Mouse (Mus musculus) kidney, embryonic 16.5 days (tissue): ENCODE results near the gene Rbp1. TPM values are rescaled to one million over a fixed set of nuclear protein-coding genes. Genes with fewer than 3 reads are reported as not detected.

ENCODE experiments used
- ATAC-seq: fragments of 200-750 bp; cut with Nextera tagmentation; 2 replicates; pipeline ENCODE4 v1.8.0; 2017; ENCODE audit warnings: moderate TSS enrichment; ENCODE audit not compliant: low FRiP score, low TSS enrichment
- H3K27ac ChIP-seq: fragments of 300-500 bp; sonication (generic); 2 replicates; pipeline ENCODE4 v1.5.1; 2014; ENCODE audit warnings: low read length
- H3K27me3 ChIP-seq: fragments of 300-500 bp; sonication (generic); 2 replicates; pipeline ENCODE4 v1.6.1; 2014; ENCODE audit warnings: low read length, control low read depth, mixed read lengths; ENCODE audit not compliant: insufficient read depth
- H3K36me3 ChIP-seq: fragments of 300-500 bp; sonication (generic); 2 replicates; pipeline ENCODE4 v1.6.1; 2014; ENCODE audit warnings: low read length, control low read depth, mixed read lengths; ENCODE audit not compliant: insufficient read depth
- H3K4me1 ChIP-seq: fragments of 300-500 bp; sonication (generic); 2 replicates; pipeline ENCODE4 v1.6.1; 2014; ENCODE audit warnings: low read length, control low read depth, mixed read lengths; ENCODE audit not compliant: insufficient read depth
- H3K4me2 ChIP-seq: fragments of 300-500 bp; sonication (generic); replicated peaks from 2 replicates; pipeline ENCODE4 v1.6.1; 2014; ENCODE audit warnings: low read depth, low read length
- H3K4me3 ChIP-seq: fragments of 300-500 bp; sonication (generic); 2 replicates; pipeline ENCODE4 v1.5.1; 2014; ENCODE audit warnings: mild to moderate bottlenecking, low read length
- H3K9ac ChIP-seq: fragments of 300-500 bp; sonication (generic); replicated peaks from 2 replicates; pipeline ENCODE4 v1.6.1; 2014; ENCODE audit warnings: low read length
- H3K9me3 ChIP-seq: fragments of 300-500 bp; sonication (generic); 2 replicates; pipeline ENCODE4 v1.6.1; 2016; ENCODE audit warnings: low read length, control low read depth
- WGBS: fragments of 180-500 bp; shearing (Covaris S2); extraction: QIAGEN DNeasy Blood & Tissue Kit; methylation state at CpG from one replicate; pipeline ENCODE4 v1.1.7; 2014; 5-methylcytosine and 5-hydroxymethylcytosine counted together
- polyA plus RNA-seq: library from polyadenylated mRNA; unstranded; fragments of >200 nt; fragmentation: Nextera tagmentation; extraction: Ambion mirVana; gene quantifications from 2 replicates; pipeline ENCODE4 v1.2.1, GENCODE M21; 2015

Rbp1 gene
- polyA plus RNA-seq, 1 experiment from 2014 or later: 104 TPM

GRCm38 (mm10) chr9:98485020-98485419 is 62.3 kb downstream of the Rbp1 start:
- no peak for ATAC-seq
- H3K4me2 ChIP-seq: no peak overlapping the region
- 83% methylated on average over 7 of the region's 7 CpGs for WGBS
- no peaks in the 10 kb centered on the region for H3K9me3 ChIP-seq
- no peaks in the 10 kb centered on the region for H3K27me3 ChIP-seq
- H3K27ac ChIP-seq: no peak overlapping the region
- no peak overlapping the region for H3K4me3 ChIP-seq
- H3K9ac ChIP-seq: no peak overlapping the region
- H3K36me3 ChIP-seq: no peaks in the 10 kb centered on the region
- H3K4me1 ChIP-seq: no peaks in the 10 kb centered on the region

DNA sequence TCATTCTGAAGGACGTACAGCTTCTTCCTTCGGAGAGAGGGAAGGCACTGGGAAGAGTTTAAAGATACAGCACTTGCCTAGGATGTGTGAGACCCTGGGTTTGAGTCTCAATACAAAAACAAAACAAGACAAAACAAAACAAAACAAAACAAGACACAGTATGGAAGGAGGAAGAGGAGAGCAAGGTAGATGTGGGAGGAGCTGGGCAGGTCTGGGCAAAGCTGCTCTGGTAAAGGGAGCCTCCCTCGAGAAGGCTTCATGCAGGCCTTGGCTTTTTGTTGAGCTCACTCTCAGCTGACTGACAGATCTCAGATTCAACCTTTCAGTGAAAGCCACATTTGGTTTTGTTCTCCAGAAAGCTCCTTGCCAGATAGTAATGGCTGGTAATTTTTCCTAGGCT is 63.1 kb downstream of the Rbp1 start, which contains the start of gene Rbp2:
Gene Rbp2, plus strand, starts transcription at position 301 of the 400 bp plus-strand sequence.
- 93% methylated on average over 3 of the region's 3 CpGs for whole genome bisulfite sequencing
- Histone ChIP-seq H3K9me3 (no peaks in the 10 kb centered on the region), H3K27ac (no peak within 1 kb of the TSS)

GRCm38 (mm10) chr9:98487273-98487672 is 64.5 kb downstream of the Rbp1 start:
- Histone ChIP-seq H3K9me3 (no peaks in the 10 kb centered on the region), H3K4me1 (no peaks in the 10 kb centered on the region), H3K4me3 (no peak overlapping the region), H3K27me3 (no peaks in the 10 kb centered on the region), H3K9ac (no peak overlapping the region), H3K27ac (no peak overlapping the region), H3K36me3 (no peaks in the 10 kb centered on the region), H3K4me2 (no peak overlapping the region)
- ATAC-seq: no peak
- WGBS: 63% methylated on average over 6 of the region's 6 CpGs

More for the DNA sequence above, 63.1 kb downstream of the Rbp1 start, which contains the start of gene Rbp2:
- Histone ChIP-seq H3K27me3 (no peaks in the 10 kb centered on the region), H3K4me3 (no peak within 1 kb of the TSS), H3K9ac (no peak within 1 kb of the TSS), H3K4me1 (no peaks in the 10 kb centered on the region), H3K36me3 (no peaks in the 10 kb centered on the region), H3K4me2 (no peak within 1 kb of the TSS)
- ATAC-seq: no peak

GRCm38 (mm10) chr9:98489532-98489931 is 66.8 kb downstream of the Rbp1 start:
- Histone ChIP-seq H3K9me3 (no peaks in the 10 kb centered on the region), H3K9ac (no peak overlapping the region), H3K4me1 (no peaks in the 10 kb centered on the region), H3K27me3 (no peaks in the 10 kb centered on the region), H3K4me3 (no peak overlapping the region), H3K27ac (no peak overlapping the region), H3K4me2 (no peak overlapping the region), H3K36me3 (no peaks in the 10 kb centered on the region)
- ATAC-seq: no peak
- WGBS: 65% methylated on average over 4 of the region's 4 CpGs

GRCm38 (mm10) chr9:98490128-98490527 is 67.4 kb downstream of the Rbp1 start:
- Histone ChIP-seq H3K27ac (no peak overlapping the region), H3K4me2 (no peak overlapping the region), H3K9ac (no peak overlapping the region), H3K27me3 (no peaks in the 10 kb centered on the region), H3K4me3 (no peak overlapping the region), H3K36me3 (no peaks in the 10 kb centered on the region), H3K4me1 (no peaks in the 10 kb centered on the region), H3K9me3 (no peaks in the 10 kb centered on the region)
- 24% methylated on average over 4 of the region's 4 CpGs for WGBS
- no peak; the same call in 1 of the 2 replicates for ATAC-seq

- WGBS: 81% methylated on average over 5 of the region's 5 CpGs
- no peak for ATAC-seq
- no peak overlapping the region for H3K4me2 ChIP-seq
- no peaks in the 10 kb centered on the region for H3K9me3 ChIP-seq
- no peaks in the 10 kb centered on the region for H3K36me3 ChIP-seq
- H3K27ac ChIP-seq: no peak overlapping the region
- no peak overlapping the region for H3K4me3 ChIP-seq
- H3K4me1 ChIP-seq: peaks cover under 1% of the 10 kb centered on the region; the same call in 1 of the 2 replicates
- H3K9ac ChIP-seq: no peak overlapping the region
- no peaks in the 10 kb centered on the region for H3K27me3 ChIP-seq
These were observed 68.3 kb downstream of the Rbp1 start for GRCm38 (mm10) chr9:98491071-98491470.

DNA sequence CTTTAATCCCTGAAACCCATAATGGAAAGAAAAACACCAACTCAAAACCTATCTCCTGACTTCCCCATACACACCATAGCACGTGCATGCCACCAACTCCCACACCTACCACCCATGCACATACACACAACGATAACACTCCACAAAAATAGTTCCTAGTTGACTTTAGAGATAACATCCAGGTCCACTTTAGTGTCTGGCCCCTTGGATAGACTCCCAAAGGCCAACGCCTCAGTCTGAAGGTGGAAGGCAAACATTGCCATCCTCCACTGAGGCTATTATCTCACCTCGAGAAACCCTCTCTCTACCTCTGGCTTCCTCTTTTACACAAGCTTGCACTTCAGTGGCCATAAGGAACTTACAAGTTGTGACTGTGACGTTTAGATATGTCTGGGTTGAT is 69.5 kb downstream of the Rbp1 start:
- Histone ChIP-seq H3K4me2 (no peak overlapping the region), H3K27ac (no peak overlapping the region)
- WGBS: 83% methylated on average over 5 of the region's 5 CpGs

DNA sequence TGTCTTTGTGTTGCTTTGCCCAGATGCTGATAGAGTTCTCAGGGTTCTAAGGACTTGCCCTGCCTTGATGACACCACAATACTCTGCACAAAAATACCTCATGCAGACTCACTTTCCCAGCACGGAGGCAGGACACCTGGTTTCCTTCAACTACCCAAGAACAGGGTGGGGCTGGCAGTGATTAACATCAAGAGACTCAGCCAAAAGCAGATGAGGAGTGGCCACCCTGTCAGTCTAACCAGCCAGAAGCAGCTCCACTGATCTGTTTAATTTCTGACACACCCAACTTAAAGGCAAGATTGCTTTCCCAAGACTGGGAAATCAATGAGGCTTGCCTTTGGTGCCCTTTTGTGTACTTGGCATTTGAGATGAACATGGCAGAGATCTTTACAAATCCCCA is 70.1 kb downstream of the Rbp1 start:
- ATAC-seq: no peak

More for the DNA sequence above, 69.5 kb downstream of the Rbp1 start:
- Histone ChIP-seq H3K4me3 (no peak overlapping the region), H3K36me3 (no peaks in the 10 kb centered on the region), H3K27me3 (no peaks in the 10 kb centered on the region), H3K9me3 (no peaks in the 10 kb centered on the region), H3K9ac (no peak overlapping the region), H3K4me1 (peaks cover 10% of the 10 kb centered on the region)
- no peak for ATAC-seq

More for the DNA sequence above, 70.1 kb downstream of the Rbp1 start:
- Histone ChIP-seq H3K9me3 (no peaks in the 10 kb centered on the region), H3K27me3 (no peaks in the 10 kb centered on the region), H3K4me1 (peaks cover 16% of the 10 kb centered on the region), H3K4me2 (no peak overlapping the region), H3K27ac (no peak overlapping the region), H3K36me3 (no peaks in the 10 kb centered on the region), H3K9ac (no peak overlapping the region), H3K4me3 (no peak overlapping the region)
- WGBS: 36% methylated on average over 1 of the region's 1 CpGs

Other genes with a start within 250 kb of the Rbp1 start
- 12.2 and 12.4 TPM in 2 replicates for gene Nmnat3, start 135.5 kb upstream of the Rbp1 start, polyA plus RNA-seq
- gene Rbp2, start 63.2 kb downstream of the Rbp1 start, polyA plus RNA-seq: 0.59 TPM in 1 of 2 replicates, not detected in the other
- gene Copb2, start 140.8 kb downstream of the Rbp1 start, polyA plus RNA-seq: 185 and 187 TPM in 2 replicates
- 61.6 and 63.2 TPM in 2 replicates for gene Mrps22, start 178.7 kb downstream of the Rbp1 start, polyA plus RNA-seq